Mouse (Mus musculus): ENCODE measurements at regions not wholly inside any gene's neighbourhood (a gene's known extent, or its start where the extent isn't known, plus 50 kb on each side); places are given as distances from the start of the nearest gene placed in this dataset.

DNA sequence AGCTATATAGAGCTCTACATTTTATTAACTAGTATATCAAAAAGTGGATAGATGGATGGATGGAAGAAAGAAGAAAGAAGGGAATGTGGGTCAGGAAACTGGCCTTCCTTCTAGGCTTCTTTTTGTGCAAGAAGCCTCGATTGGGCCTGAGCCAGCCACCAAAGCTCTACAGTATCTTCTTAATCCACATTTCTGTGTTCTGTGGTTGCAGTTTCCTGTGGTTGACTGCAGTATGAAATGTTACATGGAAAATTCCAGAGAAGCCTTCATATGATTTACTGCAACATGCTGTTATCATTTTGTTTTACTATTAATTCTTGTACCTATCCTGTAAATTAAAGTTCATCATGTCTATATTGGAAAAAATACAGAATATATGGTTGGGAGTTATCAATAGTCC is 173.3 kb downstream of the Gm5447 start:
- 80% methylated on average over 1 of the region's 1 CpGs for WGBS
- no peak for ATAC-seq
- no peaks in the 10 kb centered on the region for H3K4me1 ChIP-seq (ENCODE audit: control insufficient read depth, insufficient read depth, low read length)
- H3K27ac ChIP-seq (ENCODE audit: low read depth, low read length), result no peak overlapping the region
- no peak overlapping the region for H3K9ac ChIP-seq (ENCODE audit: low read length)
- no peaks in the 10 kb centered on the region for H3K9me3 ChIP-seq (replicated peaks; ENCODE audit: control insufficient read depth, low read length)
- H3K4me3 ChIP-seq (ENCODE audit: low read depth, low read length), result no peak overlapping the region
- H3K36me3 ChIP-seq (ENCODE audit: control insufficient read depth, insufficient read depth, low read length), result no peaks in the 10 kb centered on the region
- H3K4me2 ChIP-seq (ENCODE audit: low read length), result no peak overlapping the region
- no peak for DNase-seq (ENCODE audit: low spot score)
- no peaks in the 10 kb centered on the region for H3K27me3 ChIP-seq (replicated peaks; ENCODE audit: control insufficient read depth, insufficient read depth, low read length)

DNA sequence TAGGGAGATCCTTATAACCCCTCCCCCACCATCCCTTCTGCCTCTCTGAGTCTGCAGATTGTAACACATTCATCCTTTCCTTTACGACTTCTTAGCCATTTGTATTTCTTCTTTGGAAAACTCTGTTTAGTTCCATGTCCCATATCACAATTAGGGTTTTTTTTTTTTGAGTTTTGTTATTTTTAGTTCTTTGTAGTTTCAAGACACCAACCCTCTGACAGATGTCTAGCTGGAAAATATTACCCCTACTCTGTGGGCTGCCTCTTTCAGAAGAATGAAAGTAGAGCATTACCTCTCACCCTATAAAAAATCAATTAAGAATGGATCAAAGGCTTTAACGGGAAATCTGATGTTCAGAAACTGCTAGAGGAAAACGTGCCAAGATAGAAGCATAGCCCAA is 180.1 kb downstream of the Gm5447 start:
- 75% methylated on average over 3 of the region's 3 CpGs for WGBS
- ATAC-seq (no peak), DNase-seq (ENCODE audit: low spot score) (no peak)
- H3K4me2 ChIP-seq (ENCODE audit: low read length), result no peak overlapping the region
- H3K4me3 ChIP-seq (ENCODE audit: low read depth, low read length), result no peak overlapping the region
- H3K27ac ChIP-seq (ENCODE audit: low read depth, low read length), result no peak overlapping the region
- H3K27me3 ChIP-seq (replicated peaks; ENCODE audit: control insufficient read depth, insufficient read depth, low read length), result no peaks in the 10 kb centered on the region
- H3K9me3 ChIP-seq (replicated peaks; ENCODE audit: control insufficient read depth, low read length), result no peaks in the 10 kb centered on the region
- H3K9ac ChIP-seq (ENCODE audit: low read length), result no peak overlapping the region
- no peaks in the 10 kb centered on the region for H3K4me1 ChIP-seq (ENCODE audit: control insufficient read depth, insufficient read depth, low read length)
- no peaks in the 10 kb centered on the region for H3K36me3 ChIP-seq (ENCODE audit: control insufficient read depth, insufficient read depth, low read length)

DNA sequence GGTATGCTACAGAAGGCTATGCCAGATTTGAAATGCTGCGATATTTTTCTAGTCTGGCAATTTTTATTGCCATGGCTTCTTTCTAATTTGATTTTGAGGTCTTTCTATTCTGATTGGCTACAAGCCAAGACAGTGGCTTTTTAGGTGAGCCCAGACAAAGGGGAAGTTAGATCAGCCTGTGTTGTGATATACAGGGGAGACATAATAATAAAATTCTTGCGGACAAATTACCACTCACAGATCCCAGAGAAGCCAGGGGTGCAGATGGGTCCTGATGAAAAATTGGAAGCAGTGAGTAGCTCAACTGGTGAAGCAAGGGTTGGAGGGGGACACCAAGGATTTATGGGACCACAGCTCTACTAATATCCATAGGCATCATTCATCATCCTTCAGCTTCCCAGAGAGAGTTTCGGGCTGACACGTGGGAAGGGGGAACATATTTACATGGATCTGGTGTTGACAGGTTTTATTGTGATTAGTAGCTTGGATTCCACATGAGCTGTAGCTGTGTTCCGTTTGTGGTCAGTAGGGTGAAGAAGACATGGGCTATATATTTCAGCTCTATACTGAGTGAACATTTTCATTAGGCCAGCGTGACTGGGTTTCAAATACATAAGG is 190.0 kb downstream of the Gm5447 start:
- H3K4me1 ChIP-seq (ENCODE audit: control insufficient read depth, insufficient read depth, low read length), result no peaks in the 10 kb centered on the region
- DNase-seq (ENCODE audit: low spot score) (no peak), ATAC-seq (no peak)
- H3K27ac ChIP-seq (ENCODE audit: low read depth, low read length), result no peak overlapping the region
- no peaks in the 10 kb centered on the region for H3K9me3 ChIP-seq (replicated peaks; ENCODE audit: control insufficient read depth, low read length)
- no peak overlapping the region for H3K9ac ChIP-seq (ENCODE audit: low read length)
- H3K36me3 ChIP-seq (ENCODE audit: control insufficient read depth, insufficient read depth, low read length), result no peaks in the 10 kb centered on the region
- H3K27me3 ChIP-seq (replicated peaks; ENCODE audit: control insufficient read depth, insufficient read depth, low read length), result no peaks in the 10 kb centered on the region
- H3K4me3 ChIP-seq (ENCODE audit: low read depth, low read length), result no peak overlapping the region
- WGBS, result 87% methylated on average over 6 of the region's 6 CpGs
- no peak overlapping the region for H3K4me2 ChIP-seq (ENCODE audit: low read length)

DNA sequence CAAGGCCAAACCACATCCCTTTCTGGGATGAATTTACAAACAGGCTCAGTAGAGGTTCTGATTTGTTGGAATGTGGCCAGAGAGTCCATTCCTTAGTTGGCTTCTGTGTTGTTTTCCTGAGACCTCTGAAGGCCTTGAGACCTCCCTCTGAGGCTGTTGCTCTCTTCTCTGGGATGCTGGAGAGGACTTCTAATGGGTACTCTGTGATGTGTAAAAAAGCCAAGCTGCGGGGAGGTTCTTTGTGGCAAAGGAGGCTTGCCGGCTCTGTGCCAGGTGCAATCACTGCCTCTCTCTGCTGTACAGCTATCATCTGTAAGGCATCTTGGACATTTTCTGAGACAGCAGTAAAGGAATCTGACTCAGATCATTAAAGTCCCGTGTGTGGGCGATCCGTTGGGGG is 192.3 kb downstream of the Gm5447 start:
- Histone ChIP-seq H3K9me3 (replicated peaks; ENCODE audit: control insufficient read depth, low read length) (no peaks in the 10 kb centered on the region), H3K9ac (ENCODE audit: low read length) (no peak overlapping the region), H3K27ac (ENCODE audit: low read depth, low read length) (no peak overlapping the region), H3K4me3 (ENCODE audit: low read depth, low read length) (no peak overlapping the region), H3K36me3 (ENCODE audit: control insufficient read depth, insufficient read depth, low read length) (no peaks in the 10 kb centered on the region), H3K4me2 (ENCODE audit: low read length) (no peak overlapping the region), H3K4me1 (ENCODE audit: control insufficient read depth, insufficient read depth, low read length) (no peaks in the 10 kb centered on the region), H3K27me3 (replicated peaks; ENCODE audit: control insufficient read depth, insufficient read depth, low read length) (no peaks in the 10 kb centered on the region)
- 80% methylated on average over 5 of the region's 5 CpGs for WGBS
- DNase-seq (ENCODE audit: low spot score) (no peak), ATAC-seq (no peak)

GRCm38 (mm10) chr13:31168854-31169253 is 194.8 kb downstream of the Gm5447 start:
- WGBS, result 88% methylated on average over 2 of the region's 2 CpGs
- Histone ChIP-seq H3K27me3 (replicated peaks; ENCODE audit: control insufficient read depth, insufficient read depth, low read length) (no peaks in the 10 kb centered on the region), H3K9ac (ENCODE audit: low read length) (no peak overlapping the region), H3K4me1 (ENCODE audit: control insufficient read depth, insufficient read depth, low read length) (no peaks in the 10 kb centered on the region), H3K27ac (ENCODE audit: low read depth, low read length) (no peak overlapping the region), H3K36me3 (ENCODE audit: control insufficient read depth, insufficient read depth, low read length) (no peaks in the 10 kb centered on the region), H3K4me3 (ENCODE audit: low read depth, low read length) (no peak overlapping the region), H3K4me2 (ENCODE audit: low read length) (no peak overlapping the region), H3K9me3 (replicated peaks; ENCODE audit: control insufficient read depth, low read length) (no peaks in the 10 kb centered on the region)
- DNase-seq (ENCODE audit: low spot score) (no peak), ATAC-seq (no peak)

DNA sequence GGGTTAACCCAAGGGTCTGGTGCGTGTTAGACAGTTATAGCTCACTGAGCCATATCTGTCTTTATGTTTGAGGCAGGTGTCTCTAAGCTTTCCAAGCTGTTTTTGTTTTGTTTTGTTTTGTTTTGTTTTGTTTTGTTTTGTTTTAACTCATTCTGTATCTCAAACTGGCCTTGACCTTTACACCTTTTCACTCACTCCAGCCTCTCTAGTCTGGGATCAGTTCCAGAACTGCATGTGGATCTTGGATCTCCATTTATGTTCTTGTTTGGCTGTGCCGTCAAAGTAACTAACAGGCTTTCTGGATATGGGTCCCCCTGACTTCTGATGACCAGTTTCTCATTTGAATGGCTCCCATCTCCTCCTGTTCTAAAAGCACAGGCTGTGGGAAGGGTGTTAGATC is 197.7 kb downstream of the Gm5447 start:
- ATAC-seq (no peak), DNase-seq (ENCODE audit: low spot score) (no peak)
- WGBS, result 91% methylated on average over 2 of the region's 2 CpGs
- Histone ChIP-seq H3K27me3 (replicated peaks; ENCODE audit: control insufficient read depth, insufficient read depth, low read length) (no peaks in the 10 kb centered on the region), H3K4me1 (ENCODE audit: control insufficient read depth, insufficient read depth, low read length) (no peaks in the 10 kb centered on the region), H3K36me3 (ENCODE audit: control insufficient read depth, insufficient read depth, low read length) (no peaks in the 10 kb centered on the region), H3K4me3 (ENCODE audit: low read depth, low read length) (no peak overlapping the region), H3K9ac (ENCODE audit: low read length) (no peak overlapping the region), H3K9me3 (replicated peaks; ENCODE audit: control insufficient read depth, low read length) (no peaks in the 10 kb centered on the region), H3K27ac (ENCODE audit: low read depth, low read length) (no peak overlapping the region), H3K4me2 (ENCODE audit: low read length) (no peak overlapping the region)

DNA sequence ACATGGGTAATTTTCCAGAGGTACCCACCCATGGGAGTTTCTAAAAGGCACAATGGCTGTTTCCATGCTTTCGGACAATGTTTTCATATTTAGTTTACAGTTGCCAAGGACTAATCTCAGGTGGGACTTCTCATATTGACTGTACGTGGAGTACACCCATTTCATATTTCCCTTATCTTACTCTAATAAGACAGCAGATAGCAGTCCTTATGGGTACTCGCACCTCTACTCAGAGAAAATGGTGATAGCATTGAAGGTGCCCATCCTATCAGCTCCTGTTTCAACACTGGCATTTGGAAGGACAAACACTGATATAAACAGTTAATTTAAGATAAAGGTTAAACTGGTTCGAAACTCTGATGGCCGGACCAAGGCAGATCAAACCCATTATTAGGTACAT is 198.6 kb downstream of the Gm5447 start:
- DNase-seq (ENCODE audit: low spot score) (no peak), ATAC-seq (no peak)
- H3K4me1 ChIP-seq (ENCODE audit: control insufficient read depth, insufficient read depth, low read length), result no peaks in the 10 kb centered on the region
- H3K36me3 ChIP-seq (ENCODE audit: control insufficient read depth, insufficient read depth, low read length), result no peaks in the 10 kb centered on the region
- H3K4me2 ChIP-seq (ENCODE audit: low read length), result no peak overlapping the region
- no peak overlapping the region for H3K4me3 ChIP-seq (ENCODE audit: low read depth, low read length)
- WGBS, result 96% methylated on average over 5 of the region's 5 CpGs
- no peaks in the 10 kb centered on the region for H3K27me3 ChIP-seq (replicated peaks; ENCODE audit: control insufficient read depth, insufficient read depth, low read length)
- H3K9ac ChIP-seq (ENCODE audit: low read length), result no peak overlapping the region
- H3K9me3 ChIP-seq (replicated peaks; ENCODE audit: control insufficient read depth, low read length), result no peaks in the 10 kb centered on the region
- H3K27ac ChIP-seq (ENCODE audit: low read depth, low read length), result no peak overlapping the region

DNA sequence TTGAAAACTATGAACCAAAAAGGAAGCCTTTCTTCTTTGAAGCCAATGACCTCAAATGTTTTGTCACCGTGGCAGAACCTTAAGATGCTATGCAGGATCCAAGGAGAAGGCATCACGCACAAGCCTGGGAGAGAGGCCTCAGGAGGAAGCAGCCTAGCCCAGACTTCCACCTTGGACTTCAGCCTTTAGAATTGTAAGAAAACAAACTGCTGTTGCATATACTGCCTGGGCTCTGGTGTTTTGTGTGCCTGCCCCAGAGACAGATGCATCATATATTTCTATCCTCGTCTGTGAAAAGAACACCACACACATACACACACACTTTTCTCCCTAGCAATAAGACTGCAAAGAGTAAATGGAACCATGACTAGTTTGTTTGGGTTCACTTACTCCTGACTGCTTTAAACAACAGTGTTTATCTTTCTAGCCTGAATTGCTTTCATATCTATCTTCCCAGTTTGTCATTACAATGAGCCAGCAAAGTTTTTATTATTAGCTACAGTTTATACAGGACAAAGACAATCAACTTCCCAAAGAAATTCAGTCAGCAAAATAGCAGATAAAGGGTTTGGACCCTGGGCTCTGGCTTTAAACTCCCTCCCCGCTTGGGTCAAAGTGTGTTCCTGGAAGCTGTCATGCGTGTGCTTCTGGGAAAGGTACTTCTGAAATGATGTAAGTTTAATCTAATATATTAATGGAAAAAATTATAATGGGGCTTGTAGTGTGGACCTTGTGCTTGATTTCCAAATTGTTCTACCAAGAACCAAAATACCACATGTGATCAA is 204.2 kb downstream of the Gm5447 start:
- WGBS, result 86% methylated on average over 5 of the region's 5 CpGs
- no peak overlapping the region for H3K4me3 ChIP-seq (ENCODE audit: low read depth, low read length)
- no peak for DNase-seq (ENCODE audit: low spot score)
- H3K4me2 ChIP-seq (ENCODE audit: low read length), result no peak overlapping the region
- no peak for ATAC-seq
- no peaks in the 10 kb centered on the region for H3K36me3 ChIP-seq (ENCODE audit: control insufficient read depth, insufficient read depth, low read length)
- no peaks in the 10 kb centered on the region for H3K27me3 ChIP-seq (replicated peaks; ENCODE audit: control insufficient read depth, insufficient read depth, low read length)
- no peak overlapping the region for H3K9ac ChIP-seq (ENCODE audit: low read length)
- H3K27ac ChIP-seq (ENCODE audit: low read depth, low read length), result no peak overlapping the region
- H3K4me1 ChIP-seq (ENCODE audit: control insufficient read depth, insufficient read depth, low read length), result no peaks in the 10 kb centered on the region
- H3K9me3 ChIP-seq (replicated peaks; ENCODE audit: control insufficient read depth, low read length), result no peaks in the 10 kb centered on the region

DNA sequence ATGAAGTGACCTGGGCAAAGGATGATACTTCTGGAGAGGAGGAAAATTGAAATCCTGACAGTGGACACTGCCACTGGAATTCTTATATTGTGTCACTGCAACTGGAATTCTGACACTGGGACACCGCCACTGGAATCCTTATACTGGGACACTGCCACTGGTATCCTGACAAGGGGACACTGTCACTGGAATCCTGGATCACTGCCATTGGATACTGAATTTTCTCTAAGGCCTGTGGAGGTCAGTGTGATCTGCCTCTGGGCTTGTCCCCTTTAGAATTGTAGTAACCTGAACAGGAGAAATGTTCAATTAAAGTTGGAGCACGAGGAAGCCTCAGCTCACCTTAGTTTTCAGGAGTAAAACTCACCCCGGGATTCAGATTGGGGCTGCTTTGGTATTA is 205.0 kb downstream of the Gm5447 start:
- DNase-seq (ENCODE audit: low spot score) (no peak), ATAC-seq (no peak)
- Histone ChIP-seq H3K4me3 (ENCODE audit: low read depth, low read length) (no peak overlapping the region), H3K4me2 (ENCODE audit: low read length) (no peak overlapping the region), H3K4me1 (ENCODE audit: control insufficient read depth, insufficient read depth, low read length) (no peaks in the 10 kb centered on the region), H3K27me3 (replicated peaks; ENCODE audit: control insufficient read depth, insufficient read depth, low read length) (no peaks in the 10 kb centered on the region), H3K27ac (ENCODE audit: low read depth, low read length) (no peak overlapping the region), H3K9ac (ENCODE audit: low read length) (no peak overlapping the region), H3K9me3 (replicated peaks; ENCODE audit: control insufficient read depth, low read length) (no peaks in the 10 kb centered on the region), H3K36me3 (ENCODE audit: control insufficient read depth, insufficient read depth, low read length) (no peaks in the 10 kb centered on the region)
- WGBS, result 79% methylated on average over 3 of the region's 3 CpGs

Data from forebrain, embryonic 14.5 days (tissue).